Mouse (Mus musculus): ENCODE results near the gene Astl.
"Not testable (repeated sequence)": the region's sequence is repeated elsewhere in the genome, so short reads cannot be mapped to it uniquely, and the experiment has no call there.

Astl gene

GRCm38 (mm10) chr2:127338416-127338815 is at the start of gene Astl:
Astl (plus strand) TSS chr2:127338639.
- no peak for DNase-seq

- DNase-seq = no peak
These were observed 46.2 kb upstream of the Astl start for GRCm38 (mm10) chr2:127292250-127292649.

DNA sequence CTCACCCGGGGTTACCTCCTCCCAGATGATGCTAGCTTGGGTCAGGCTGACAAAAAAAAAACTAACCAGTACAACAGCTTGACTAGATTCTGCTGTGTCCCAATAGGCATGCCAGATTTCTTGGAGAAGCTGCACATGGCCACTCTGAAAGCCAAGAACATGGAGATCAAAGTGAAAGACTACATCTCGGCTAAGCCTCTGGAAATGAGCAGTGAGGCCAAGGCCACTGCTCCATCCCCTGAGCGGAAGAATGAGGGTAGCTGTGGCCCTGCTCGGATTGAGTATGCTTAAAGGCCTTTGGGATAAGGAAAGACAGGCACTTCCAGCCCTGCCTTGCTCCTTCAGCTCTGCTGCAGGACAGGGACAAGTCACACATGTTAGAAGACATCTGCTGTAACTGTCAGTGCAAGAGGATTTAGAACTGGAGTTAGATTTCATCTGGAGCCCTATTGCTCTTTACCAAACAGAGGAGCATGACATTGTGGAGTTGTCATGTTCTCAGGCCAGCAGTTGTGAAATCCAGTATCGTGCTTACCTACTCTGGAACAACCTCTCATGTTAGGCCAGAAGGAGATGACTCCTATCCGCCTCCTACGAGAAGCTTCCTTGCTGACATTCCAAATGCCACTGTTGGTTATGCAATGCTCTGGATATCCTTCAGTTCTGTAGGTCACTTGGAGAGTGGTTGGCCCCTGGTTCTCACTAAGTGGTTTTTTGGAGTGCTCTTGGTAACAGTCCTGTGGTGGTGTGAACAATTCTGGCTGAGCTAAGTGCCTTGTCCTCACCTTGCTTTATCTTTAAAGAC is 41.2 kb upstream of the Astl start:
- DNase-seq = no peak

DNA sequence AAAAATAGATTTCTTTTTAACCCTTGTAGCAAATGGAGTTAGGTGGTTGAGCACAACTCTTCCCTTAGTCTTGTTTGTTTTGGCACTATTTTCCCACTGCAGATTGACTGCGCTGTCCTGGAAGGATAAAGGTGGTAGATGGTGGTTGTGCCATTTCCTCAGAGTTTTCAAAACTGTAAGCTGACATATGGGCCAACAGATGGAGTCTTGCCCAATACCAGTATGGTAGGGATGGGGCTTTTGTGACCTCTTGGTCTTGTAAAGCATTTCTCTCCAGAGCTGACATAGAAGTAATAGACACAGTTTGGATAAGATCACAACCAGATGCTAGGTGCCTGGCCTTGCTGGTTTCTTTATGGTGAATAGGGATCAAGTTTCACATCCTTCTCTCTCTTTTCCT is 40.4 kb upstream of the Astl start:
- no peak for DNase-seq

- no peak for DNase-seq
These were observed 37.7 kb upstream of the Astl start for GRCm38 (mm10) chr2:127300701-127301100.

GRCm38 (mm10) chr2:127301883-127302282 is 36.6 kb upstream of the Astl start:
- no peak for DNase-seq

GRCm38 (mm10) chr2:127304192-127304591 is 34.2 kb upstream of the Astl start:
- not testable (repeated sequence) for DNase-seq

- DNase-seq = no peak
These were observed 33.7 kb upstream of the Astl start for GRCm38 (mm10) chr2:127304609-127305210.

DNA sequence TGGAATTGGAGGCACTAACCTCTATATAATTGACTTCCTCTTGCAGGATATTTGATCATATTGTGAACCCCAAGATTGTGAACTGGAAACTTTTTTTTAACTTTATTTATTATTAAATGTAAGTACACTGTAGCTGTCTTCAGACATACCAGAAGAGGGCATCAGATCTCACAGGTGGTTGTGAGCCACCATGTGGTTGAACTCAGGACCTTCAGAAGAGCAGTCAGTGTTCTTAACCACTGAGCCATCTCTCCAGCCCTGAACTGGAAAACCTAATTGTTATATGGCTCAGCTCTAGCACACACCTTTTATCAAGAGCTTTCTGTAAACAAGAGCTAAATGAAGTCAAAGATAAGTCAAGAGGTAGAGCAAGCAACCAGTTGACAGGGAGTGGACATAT is 32.3 kb upstream of the Astl start:
- DNase-seq = no peak

- no peak for DNase-seq
These were observed 31.3 kb upstream of the Astl start for GRCm38 (mm10) chr2:127307179-127307578.

GRCm38 (mm10) chr2:127308660-127309059 is 29.8 kb upstream of the Astl start:
- DNase-seq = no peak

DNA sequence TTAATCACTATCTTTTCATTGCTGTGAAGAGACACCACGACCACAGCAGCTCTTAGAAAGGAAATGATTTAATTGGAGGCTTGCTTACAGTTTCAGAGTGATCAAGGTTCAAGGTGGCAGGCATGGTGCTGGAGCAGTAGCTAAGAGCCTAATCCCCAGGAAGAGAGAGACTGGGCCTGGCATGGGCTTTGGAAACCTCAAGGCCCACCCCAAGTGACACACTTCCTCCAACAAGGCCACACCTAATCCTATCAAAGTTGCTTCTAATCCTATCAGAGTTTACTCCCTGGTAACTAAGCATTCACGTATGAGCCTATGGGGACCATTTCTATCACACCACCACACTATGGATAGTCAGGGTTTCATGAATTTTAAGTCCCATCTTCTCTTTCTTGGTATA is 28.2 kb upstream of the Astl start:
- no peak for DNase-seq

GRCm38 (mm10) chr2:127310685-127311084 is 27.8 kb upstream of the Astl start:
- no peak for DNase-seq

DNA sequence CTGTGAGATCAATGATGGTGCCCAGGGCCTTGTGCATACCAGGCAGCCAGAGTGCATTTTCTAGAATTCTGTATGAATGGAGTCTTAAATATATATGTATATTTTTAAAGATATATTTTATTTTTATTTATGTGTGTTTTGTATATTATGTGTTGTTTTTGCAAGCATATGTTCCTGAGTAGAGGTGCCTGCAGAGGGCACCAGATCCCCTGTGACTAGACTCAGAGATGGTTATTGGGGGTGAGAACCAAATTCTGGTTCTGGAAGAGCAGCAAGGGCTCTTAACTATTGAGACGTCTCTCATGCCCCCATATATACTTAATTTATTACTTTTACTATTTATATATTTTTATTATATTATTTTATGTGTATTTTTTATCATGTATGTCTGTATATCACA is 27.2 kb upstream of the Astl start:
- no peak for DNase-seq

- no peak for DNase-seq
These were observed 25.6 kb upstream of the Astl start for GRCm38 (mm10) chr2:127312801-127313200.

GRCm38 (mm10) chr2:127313878-127314277 is 24.6 kb upstream of the Astl start:
- DNase-seq = no peak

- no peak for DNase-seq
These were observed 23.8 kb upstream of the Astl start for GRCm38 (mm10) chr2:127314467-127315154.

DNA sequence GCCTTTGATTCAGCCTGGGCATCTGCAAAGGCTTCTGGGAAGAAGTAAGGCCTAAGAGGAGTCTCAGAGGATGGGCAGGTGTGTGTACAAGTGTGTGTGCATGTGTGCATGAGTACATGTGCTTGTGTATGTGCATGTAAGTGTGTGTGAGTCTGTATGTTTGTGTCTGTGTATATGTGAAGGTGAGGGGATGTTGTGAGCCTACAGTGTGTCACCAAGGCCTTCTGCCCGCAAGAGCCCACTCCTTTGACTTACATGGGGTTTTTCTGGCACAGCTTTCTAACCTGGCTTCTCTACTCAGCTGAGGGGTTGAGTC is 23.3 kb upstream of the Astl start:
- no peak for DNase-seq

GRCm38 (mm10) chr2:127316431-127316830 is 22.0 kb upstream of the Astl start:
- no peak for DNase-seq

DNA sequence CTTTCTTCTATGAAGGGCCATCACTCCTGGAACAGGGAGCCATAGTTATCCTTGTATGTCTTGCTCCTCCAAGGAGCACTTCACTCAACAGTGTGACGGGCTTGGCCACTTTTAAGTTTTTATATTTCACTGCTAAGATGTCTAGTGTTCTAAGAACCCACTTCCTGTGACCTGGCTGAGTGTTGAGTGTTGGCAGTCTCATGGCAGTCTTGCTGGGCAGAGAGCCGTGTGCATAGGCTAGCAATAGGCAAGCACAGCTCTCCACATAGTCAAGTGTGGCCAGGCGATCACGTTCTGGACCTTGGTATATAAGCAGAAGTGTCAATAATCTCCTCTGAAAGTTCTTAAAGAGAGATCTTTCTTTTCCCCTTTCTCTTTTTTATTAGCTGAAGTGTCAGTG is 20.3 kb upstream of the Astl start:
- DNase-seq = no peak

DNA sequence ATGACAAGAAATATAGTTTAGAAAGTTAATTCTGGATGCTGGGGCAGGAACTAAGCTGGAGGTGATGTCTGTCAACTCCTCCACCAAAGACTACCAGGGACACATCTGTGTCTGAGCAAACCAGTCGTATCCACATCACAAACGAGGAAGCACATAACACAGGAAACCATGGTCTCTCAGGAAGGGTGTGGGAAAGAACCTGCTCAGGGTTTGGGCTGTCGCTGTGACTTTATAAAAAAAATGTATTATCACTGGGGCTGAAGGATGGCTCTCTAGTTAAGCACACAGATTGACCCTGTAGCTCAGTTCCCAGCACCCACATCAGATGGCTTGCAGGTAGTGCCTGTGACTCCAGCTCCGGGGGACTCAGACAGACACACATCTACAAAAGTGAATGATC is 19.4 kb upstream of the Astl start:
- DNase-seq = no peak

- no peak for DNase-seq
These were observed 15.7 kb upstream of the Astl start for GRCm38 (mm10) chr2:127322671-127323285.

GRCm38 (mm10) chr2:127323667-127324066 is 14.8 kb upstream of the Astl start:
- no peak for DNase-seq

DNA sequence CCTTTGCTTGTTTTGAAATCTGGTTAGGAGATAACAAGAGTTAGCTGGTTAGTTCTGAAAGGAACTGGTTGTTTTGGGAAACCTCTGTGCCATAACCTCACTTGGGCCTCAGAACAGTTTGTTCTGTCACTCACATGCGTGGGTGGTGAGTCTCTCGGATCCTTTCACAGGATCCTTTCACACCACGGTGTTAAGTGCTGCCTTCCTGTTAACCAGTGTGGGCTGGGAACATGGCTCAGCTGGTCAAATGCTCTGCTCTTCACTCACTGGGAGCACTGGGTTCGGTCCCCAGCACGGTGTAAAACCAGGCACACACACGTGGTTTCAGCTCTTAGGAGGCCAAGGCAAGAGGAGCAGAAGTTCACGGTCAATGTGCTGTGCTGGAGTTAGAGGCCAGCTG is 14.0 kb upstream of the Astl start:
- no peak for DNase-seq

Data from right cerebral cortex, adult 18-20 months (tissue).